Comparison of ENCODE assay signal across 9 mouse cellular contexts in genomic region chr6:138141111-138141592, GRCm38 (mm10). TPM values are rescaled to one million over a fixed set of nuclear protein-coding genes. Genes with fewer than 3 reads are reported as not detected.
DNase-seq lines count a peak whose midpoint lies in the region; ATAC-seq lines count a peak whose summit lies in the region.
"Had no signal": no experiment of that assay in that cellular context is flagged by ENCODE, and none has a peak within 500 bp of the region (broad histone marks: within the 10 kb centered on the region; RNA-seq: fewer than 3 reads in every experiment).

No protein-coding gene starts in this region.

- no peaks in the 10 kb centered on the region for H3K36me3 ChIP-seq in embryonic facial prominence, embryonic 11.5 days (replicated peaks; ENCODE audit: control insufficient read depth, insufficient read depth, low read depth, low read length)
- no peaks in the 10 kb centered on the region for H3K36me3 ChIP-seq in heart, embryonic 10.5 days
- no peaks in the 10 kb centered on the region for H3K36me3 ChIP-seq in lung, embryonic 15.5 days
- H3K36me3 ChIP-seq: G1E had no signal

- H3K27me3 ChIP-seq in embryonic facial prominence, embryonic 11.5 days (ENCODE audit: control insufficient read depth, insufficient read depth, low read length): no peaks in the 10 kb centered on the region
- no peaks in the 10 kb centered on the region for H3K27me3 ChIP-seq in heart, embryonic 10.5 days (ENCODE audit: insufficient read depth, poor library complexity, severe bottlenecking)
- H3K27me3 ChIP-seq in lung, embryonic 15.5 days: no peaks in the 10 kb centered on the region

- ATAC-seq in embryonic facial prominence, embryonic 11.5 days (replicated peaks; ENCODE audit: insufficient number of reproducible peaks, low FRiP score, low TSS enrichment, low read depth): no peak
- ATAC-seq in lung, embryonic 15.5 days (ENCODE audit: borderline replicate concordance, extremely low read depth, low FRiP score, low TSS enrichment): peak; percentile 76

- H3K4me3 ChIP-seq in embryonic facial prominence, embryonic 11.5 days (ENCODE audit: low read depth, low read length): no peak overlapping the region; the same call in 1 of the 2 replicates
- peak overlapping the region; percentile 66 for H3K4me3 ChIP-seq in heart, embryonic 10.5 days
- peak overlapping the region; percentile 59 for H3K4me3 ChIP-seq in lung, embryonic 15.5 days

- H3K9ac ChIP-seq in embryonic facial prominence, embryonic 11.5 days (replicated peaks; ENCODE audit: low read length): no peak overlapping the region; the same call in 1 of the 2 replicates
- H3K9ac ChIP-seq in lung, embryonic 15.5 days: peak overlapping the region; percentile 54; the same call in 1 of the 2 replicates

- no peaks in the 10 kb centered on the region for H3K9me3 ChIP-seq in embryonic facial prominence, embryonic 11.5 days (replicated peaks; ENCODE audit: control insufficient read depth, low read length)
- H3K9me3 ChIP-seq in heart, embryonic 10.5 days: no peaks in the 10 kb centered on the region
- no peaks in the 10 kb centered on the region for H3K9me3 ChIP-seq in lung, embryonic 15.5 days

- H3K27ac ChIP-seq in embryonic facial prominence, embryonic 11.5 days (replicated peaks; ENCODE audit: low read depth, low read length): no peak overlapping the region
- H3K27ac ChIP-seq in heart, embryonic 10.5 days: peak overlapping the region; percentile 82; the same call in 1 of the 2 replicates
- H3K27ac ChIP-seq in lung, embryonic 15.5 days: peak overlapping the region; percentile 94

- DNase-seq in 416B (ENCODE audit: low read depth): peak; percentile 20
- no peak for DNase-seq in embryonic facial prominence, embryonic 11.5 days (ENCODE audit: low spot score)
- DNase-seq in heart, embryonic 10.5 days (ENCODE audit: low spot score): no peak
- peak; percentile 48 to 52 for DNase-seq in kidney, adult 8-10 months
- peak; percentile 82 for DNase-seq in ovary, postnatal 14 days (ENCODE audit: low spot score)
- DNase-seq in left cerebral cortex, adult 11 months (ENCODE audit: low spot score): no peak
- DNase-seq in cerebellum, postnatal 36 days: no peak

- H3K4me2 ChIP-seq in embryonic facial prominence, embryonic 11.5 days (ENCODE audit: low read depth, low read length): peak overlapping the region; percentile 46
- H3K4me2 ChIP-seq in lung, embryonic 15.5 days: peak overlapping the region; percentile 73

- WGBS in embryonic facial prominence, embryonic 11.5 days: 68% methylated on average over 4 of the region's 4 CpGs
- 72% methylated on average over 4 of the region's 4 CpGs for WGBS in heart, embryonic 10.5 days
- 22% methylated on average over 4 of the region's 4 CpGs for WGBS in lung, embryonic 15.5 days

- H3K4me1 ChIP-seq in embryonic facial prominence, embryonic 11.5 days (ENCODE audit: control insufficient read depth, insufficient read depth, low read length): no peaks in the 10 kb centered on the region
- no peaks in the 10 kb centered on the region for H3K4me1 ChIP-seq in heart, embryonic 10.5 days
- H3K4me1 ChIP-seq in lung, embryonic 15.5 days: peaks cover 30% of the 10 kb centered on the region

RNA-seq across cellular contexts. Expression of gene Mgst1, which starts 1.0 kb away (rescaled TPM):
- polyA plus RNA-seq in embryonic facial prominence, embryonic 11.5 days (2014; fragmentation: Nextera tagmentation; extraction: Ambion mirVana): 93.5 and 93.7 TPM in 2 replicates
- 49.6 and 58.8 TPM in 2 replicates for polyA plus RNA-seq in heart, embryonic 10.5 days (2016; fragmentation: Nextera tagmentation; extraction: Ambion mirVana)
- polyA plus RNA-seq in lung, embryonic 15.5 days (2015; fragmentation: Nextera tagmentation; extraction: Ambion mirVana): 277 and 278 TPM in 2 replicates
- polyA plus RNA-seq: G1E had no signal

Comparison
In these comparisons a context has a peak if more than half of its experiments do, and no peak if none do; other contexts are left out.
1. DNase-seq: peak in 416B (single experiment), kidney, adult 8-10 months (2 of 2) and ovary, postnatal 14 days (single experiment); none in embryonic facial prominence, embryonic 11.5 days (single experiment), heart, embryonic 10.5 days (single experiment), left cerebral cortex, adult 11 months (single experiment) and cerebellum, postnatal 36 days (0 of 2).